Mouse (Mus musculus) thymus, adult 2 months (tissue): Measurements from ENCODE around the gene Nfkbie.

Experiments
- CTCF ChIP-seq: fragments of 200-500 bp; IDR thresholded peaks from 2 replicates; pipeline ENCODE4 v1.5.1; 2012; ENCODE audit warnings: mild to moderate bottlenecking, control low read depth, low read length, moderate library complexity, borderline replicate concordance; ENCODE audit not compliant: control insufficient read depth, poor library complexity, insufficient read depth; ENCODE audit errors: extremely low read depth
- POLR2A ChIP-seq: fragments of 200-500 bp; IDR thresholded peaks from 2 replicates; pipeline ENCODE4 v1.6.1; 2012; ENCODE audit warnings: mild to moderate bottlenecking, low read length, control low read depth, moderate library complexity; ENCODE audit not compliant: control insufficient read depth, poor library complexity, insufficient read depth; ENCODE audit errors: extremely low read depth

DNA sequence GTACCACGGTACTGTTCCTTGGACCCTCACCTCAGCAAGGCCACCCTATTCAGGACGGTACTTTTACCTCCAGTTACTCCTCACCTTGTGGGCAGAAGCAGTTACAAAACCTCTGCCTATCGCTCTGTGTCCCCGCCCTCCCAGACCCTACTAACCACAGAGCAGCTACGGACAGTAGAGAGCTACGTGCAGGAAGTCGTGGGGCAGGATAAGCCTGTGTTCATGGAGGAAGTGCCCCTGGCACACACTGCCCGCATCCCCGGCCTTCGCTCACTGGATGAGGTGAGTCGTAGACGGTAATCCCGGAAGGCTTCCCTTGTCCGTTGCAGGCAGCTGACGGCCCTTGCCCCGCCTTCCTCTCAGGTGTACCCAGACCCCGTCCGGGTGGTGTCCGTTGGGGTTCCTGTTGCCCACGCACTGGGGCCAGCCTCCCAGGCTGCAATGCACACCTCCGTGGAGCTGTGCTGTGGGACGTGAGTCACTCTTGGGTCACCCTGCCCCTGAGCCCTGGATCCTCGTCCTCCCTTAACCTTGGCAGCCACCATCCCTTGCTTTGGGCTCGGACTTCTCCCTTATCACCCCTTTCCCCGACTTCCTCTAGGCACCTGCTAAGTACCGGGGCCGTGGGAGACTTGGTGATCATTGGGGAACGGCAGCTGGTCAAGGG lies 37.8 kb upstream of the Nfkbie start:
- TF ChIP-seq POLR2A (no peak), CTCF (no peak)
